Mouse (Mus musculus) stomach, embryonic 15.5 days (tissue): ENCODE measurements around the gene Myo9b. TPM values are rescaled to one million over a fixed set of nuclear protein-coding genes. Genes with fewer than 3 reads are reported as not detected.

Experiments used
- ATAC-seq: fragments of 200-750 bp; cut with Nextera tagmentation; 2 replicates; pipeline ENCODE4 v1.8.0; 2017; ENCODE audit warnings: low read depth, moderate number of reproducible peaks, moderate TSS enrichment; ENCODE audit not compliant: insufficient read depth, low FRiP score
- H3K27ac ChIP-seq: fragments of 300-500 bp; sonication (generic); 2 replicates; pipeline ENCODE4 v1.5.1; 2015; ENCODE audit warnings: mild to moderate bottlenecking, inconsistent platforms
- H3K27me3 ChIP-seq: fragments of 300-500 bp; sonication (generic); replicated peaks from 2 replicates; pipeline ENCODE4 v1.6.1; 2015; ENCODE audit warnings: inconsistent platforms
- H3K36me3 ChIP-seq: fragments of 300-500 bp; sonication (generic); 2 replicates; pipeline ENCODE4 v1.6.1; 2015; ENCODE audit warnings: inconsistent platforms
- H3K4me1 ChIP-seq: fragments of 300-500 bp; sonication (generic); 2 replicates; pipeline ENCODE4 v1.6.1; 2015; ENCODE audit warnings: inconsistent platforms
- H3K4me2 ChIP-seq: fragments of 300-500 bp; sonication (generic); 2 replicates; pipeline ENCODE4 v1.6.1; 2015; ENCODE audit warnings: mild to moderate bottlenecking, inconsistent platforms
- H3K4me3 ChIP-seq: fragments of 300-500 bp; sonication (generic); replicated peaks from 2 replicates; pipeline ENCODE4 v1.5.1; 2015; ENCODE audit warnings: inconsistent platforms
- H3K9ac ChIP-seq: fragments of 300-500 bp; sonication (generic); 2 replicates; pipeline ENCODE4 v1.6.1; 2015; ENCODE audit warnings: inconsistent platforms
- H3K9me3 ChIP-seq: fragments of 300-500 bp; sonication (generic); 2 replicates; pipeline ENCODE4 v1.6.1; 2016; ENCODE audit warnings: inconsistent platforms
- WGBS: fragments of 180-500 bp; shearing (Covaris S2); methylation state at CpG from one replicate; pipeline ENCODE4 v1.1.7; 2015; 5-methylcytosine and 5-hydroxymethylcytosine counted together
- polyA plus RNA-seq: library from polyadenylated mRNA; unstranded; fragments of >200 nt; fragmentation: Nextera tagmentation; extraction: Ambion mirVana; gene quantifications from 2 replicates; pipeline ENCODE4 v1.2.1, GENCODE M21; 2015

The Myo9b gene
- polyA plus RNA-seq, 1 experiment from 2014 or later, result 17.8 TPM

- Histone ChIP-seq H3K27me3 (no peaks in the 10 kb centered on the region), H3K36me3 (peaks cover 7% of the 10 kb centered on the region; the same call in 1 of the 2 replicates), H3K9me3 (no peaks in the 10 kb centered on the region), H3K9ac (no peak overlapping the region), H3K4me3 (0 out of 2 replicates have a peak overlapping the region, but pooled peaks have one; percentile 2), H3K4me1 (peaks cover 12% of the 10 kb centered on the region), H3K4me2 (no peak overlapping the region), H3K27ac (no peak overlapping the region)
- ATAC-seq, result no peak
- WGBS, result 85% methylated on average over 10 of the region's 10 CpGs
Measured at GRCm38 (mm10) chr8:71395071-71395470, 122.6 kb downstream of the Myo9b start.

GRCm38 (mm10) chr8:71395629-71396028 lies 123.1 kb downstream of the Myo9b start, which contains the start of gene Ushbp1:
Gene Ushbp1 (minus strand): TSS chr8:71395802.
- no peak within 1 kb of the TSS for H3K9ac ChIP-seq
- no peaks in the 10 kb centered on the region for H3K9me3 ChIP-seq
- H3K27ac ChIP-seq, result peak within 1 kb of the TSS; percentile 66
- H3K4me3 ChIP-seq, result peak within 1 kb of the TSS; percentile 76
- no peak for ATAC-seq
- peaks cover 7% of the 10 kb centered on the region; the same call in 1 of the 2 replicates for H3K36me3 ChIP-seq
- peaks cover 12% of the 10 kb centered on the region for H3K4me1 ChIP-seq
- 80% methylated on average over 9 of the region's 9 CpGs for WGBS
- no peaks in the 10 kb centered on the region for H3K27me3 ChIP-seq
- H3K4me2 ChIP-seq, result peak within 1 kb of the TSS; percentile 44

- Histone ChIP-seq H3K9me3 (no peaks in the 10 kb centered on the region), H3K27me3 (no peaks in the 10 kb centered on the region), H3K4me3 (peak within 1 kb of the TSS; percentile 76), H3K9ac (peak within 1 kb of the TSS; percentile 48), H3K4me2 (peak within 1 kb of the TSS; percentile 84), H3K27ac (peak within 1 kb of the TSS; percentile 66), H3K4me1 (peaks cover 12% of the 10 kb centered on the region), H3K36me3 (peaks cover 7% of the 10 kb centered on the region; the same call in 1 of the 2 replicates)
- peak; percentile 95 for ATAC-seq
- under 1% methylated on average over 34 of the region's 34 CpGs for WGBS
Measured at GRCm38 (mm10) chr8:71396639-71397305, 124.3 kb downstream of the Myo9b start, which contains the start of gene Babam1. Gene Babam1 (plus strand): TSS chr8:71396861.

- Histone ChIP-seq H3K36me3 (peaks cover 7% of the 10 kb centered on the region; the same call in 1 of the 2 replicates), H3K27ac (no peak overlapping the region), H3K9ac (no peak overlapping the region), H3K4me2 (peak overlapping the region; percentile 84), H3K9me3 (no peaks in the 10 kb centered on the region), H3K4me3 (peak overlapping the region; percentile 76), H3K27me3 (no peaks in the 10 kb centered on the region), H3K4me1 (peaks cover 12% of the 10 kb centered on the region)
- ATAC-seq, result no peak
- 84% methylated on average over 12 of the region's 12 CpGs for WGBS
Measured at GRCm38 (mm10) chr8:71397701-71398100, 125.2 kb downstream of the Myo9b start.

- 93% methylated on average over 2 of the region's 2 CpGs for WGBS
- H3K27ac ChIP-seq, result no peak overlapping the region
- no peaks in the 10 kb centered on the region for H3K9me3 ChIP-seq
- ATAC-seq, result no peak
- no peak overlapping the region for H3K4me3 ChIP-seq
- H3K4me1 ChIP-seq, result peaks cover 15% of the 10 kb centered on the region
- no peak overlapping the region for H3K9ac ChIP-seq
- H3K27me3 ChIP-seq, result no peaks in the 10 kb centered on the region
- no peak overlapping the region for H3K4me2 ChIP-seq
- H3K36me3 ChIP-seq, result peaks cover 7% of the 10 kb centered on the region; the same call in 1 of the 2 replicates
Measured at GRCm38 (mm10) chr8:71400826-71401225, 128.3 kb downstream of the Myo9b start.

- no peak for ATAC-seq
- no peaks in the 10 kb centered on the region for H3K9me3 ChIP-seq
- peaks cover 17% of the 10 kb centered on the region for H3K4me1 ChIP-seq
Measured at GRCm38 (mm10) chr8:71401454-71401853, 128.9 kb downstream of the Myo9b start.

GRCm38 (mm10) chr8:71402446-71402964 lies 130.0 kb downstream of the Myo9b start:
- peaks cover 23% of the 10 kb centered on the region for H3K4me1 ChIP-seq
- no peak overlapping the region for H3K4me2 ChIP-seq
- peaks cover 10% of the 10 kb centered on the region for H3K36me3 ChIP-seq
- no peaks in the 10 kb centered on the region for H3K27me3 ChIP-seq
- H3K27ac ChIP-seq, result no peak overlapping the region
- H3K9me3 ChIP-seq, result no peaks in the 10 kb centered on the region
- WGBS, result 83% methylated on average over 9 of the region's 9 CpGs
- H3K9ac ChIP-seq, result no peak overlapping the region
- H3K4me3 ChIP-seq, result no peak overlapping the region
- ATAC-seq, result no peak

More at GRCm38 (mm10) chr8:71401454-71401853, 128.9 kb downstream of the Myo9b start:
- Histone ChIP-seq H3K27me3 (no peaks in the 10 kb centered on the region), H3K4me3 (no peak overlapping the region), H3K4me2 (no peak overlapping the region), H3K36me3 (peaks cover 7% of the 10 kb centered on the region; the same call in 1 of the 2 replicates), H3K9ac (no peak overlapping the region), H3K27ac (no peak overlapping the region)

GRCm38 (mm10) chr8:71403107-71403885 lies 130.8 kb downstream of the Myo9b start:
- 71% methylated on average over 6 of the region's 6 CpGs for WGBS
- Histone ChIP-seq H3K4me3 (no peak overlapping the region), H3K27me3 (no peaks in the 10 kb centered on the region), H3K27ac (no peak overlapping the region), H3K9me3 (no peaks in the 10 kb centered on the region), H3K9ac (no peak overlapping the region), H3K4me2 (no peak overlapping the region), H3K36me3 (peaks cover 17% of the 10 kb centered on the region), H3K4me1 (peaks cover 23% of the 10 kb centered on the region)
- ATAC-seq, result no peak

- H3K9ac ChIP-seq, result no peak overlapping the region
- H3K27ac ChIP-seq, result no peak overlapping the region
- H3K4me3 ChIP-seq, result no peak overlapping the region
- H3K36me3 ChIP-seq, result peaks cover 14% of the 10 kb centered on the region
- H3K4me2 ChIP-seq, result no peak overlapping the region
- no peaks in the 10 kb centered on the region for H3K27me3 ChIP-seq
- WGBS, result 83% methylated on average over 8 of the region's 8 CpGs
- peaks cover 23% of the 10 kb centered on the region for H3K4me1 ChIP-seq
- no peaks in the 10 kb centered on the region for H3K9me3 ChIP-seq
- ATAC-seq, result no peak
Measured at GRCm38 (mm10) chr8:71404011-71404410, 131.5 kb downstream of the Myo9b start.

- Histone ChIP-seq H3K4me1 (peaks cover 23% of the 10 kb centered on the region), H3K9me3 (no peaks in the 10 kb centered on the region), H3K36me3 (peaks cover 19% of the 10 kb centered on the region), H3K27ac (no peak overlapping the region), H3K4me2 (peak overlapping the region; percentile 98; the same call in 1 of the 2 replicates), H3K9ac (no peak overlapping the region), H3K27me3 (no peaks in the 10 kb centered on the region), H3K4me3 (no peak overlapping the region)
- WGBS, result 82% methylated on average over 9 of the region's 9 CpGs
- ATAC-seq, result no peak
Measured at GRCm38 (mm10) chr8:71404951-71405351, 132.4 kb downstream of the Myo9b start.

GRCm38 (mm10) chr8:71405401-71406098 lies 133.0 kb downstream of the Myo9b start, which contains the start of gene Ankle1:
Gene Ankle1 (plus strand): TSS chr8:71406010.
- WGBS, result 16% methylated on average over 33 of the region's 33 CpGs
- H3K27me3 ChIP-seq, result no peaks in the 10 kb centered on the region
- peak within 1 kb of the TSS; percentile 61 for H3K27ac ChIP-seq
- H3K36me3 ChIP-seq, result peaks cover 20% of the 10 kb centered on the region
- H3K4me3 ChIP-seq, result peak within 1 kb of the TSS; percentile 78
- H3K9ac ChIP-seq, result peak within 1 kb of the TSS; percentile 82
- H3K9me3 ChIP-seq, result no peaks in the 10 kb centered on the region
- peaks cover 23% of the 10 kb centered on the region for H3K4me1 ChIP-seq
- peak; percentile 88 for ATAC-seq
- H3K4me2 ChIP-seq, result peak within 1 kb of the TSS; percentile 98
